Mouse (Mus musculus) midbrain, embryonic 16.5 days (tissue): ENCODE data around the gene Prkd1. TPM values are rescaled to one million over a fixed set of nuclear protein-coding genes. Genes with fewer than 3 reads are reported as not detected.

ENCODE experiments used
- ATAC-seq: fragments of 200-750 bp; cut with Nextera tagmentation; 2 replicates; pipeline ENCODE4 v1.8.0; 2017; ENCODE audit warnings: moderate TSS enrichment
- H3K27ac ChIP-seq: fragments of 300-500 bp; sonication (generic); 2 replicates; pipeline ENCODE4 v1.5.1; 2014; ENCODE audit warnings: mild to moderate bottlenecking, low read length, mixed read lengths
- H3K27me3 ChIP-seq: fragments of 300-500 bp; sonication (generic); 2 replicates; pipeline ENCODE4 v1.6.1; 2014; ENCODE audit warnings: low read depth, low read length, mixed read lengths; ENCODE audit not compliant: control insufficient read depth, insufficient read depth
- H3K36me3 ChIP-seq: fragments of 300-500 bp; sonication (generic); 2 replicates; pipeline ENCODE4 v1.6.1; 2014; ENCODE audit warnings: mild to moderate bottlenecking, low read length, moderate library complexity, mixed read lengths; ENCODE audit not compliant: control insufficient read depth, insufficient read depth
- H3K4me1 ChIP-seq: fragments of 300-500 bp; sonication (generic); 2 replicates; pipeline ENCODE4 v1.6.1; 2014; ENCODE audit warnings: mild to moderate bottlenecking, low read length, mixed read lengths; ENCODE audit not compliant: control insufficient read depth, insufficient read depth
- H3K4me2 ChIP-seq: fragments of 300-500 bp; sonication (generic); 2 replicates; pipeline ENCODE4 v1.6.1; 2014; ENCODE audit warnings: mild to moderate bottlenecking, low read length, mixed read lengths
- H3K4me3 ChIP-seq: fragments of 300-500 bp; sonication (generic); 2 replicates; pipeline ENCODE4 v1.5.1; 2014; ENCODE audit warnings: low read depth, mild to moderate bottlenecking, low read length, moderate library complexity, mixed read lengths
- H3K9ac ChIP-seq: fragments of 300-500 bp; sonication (generic); 2 replicates; pipeline ENCODE4 v1.6.1; 2014; ENCODE audit warnings: low read depth, low read length, mixed read lengths
- H3K9me3 ChIP-seq: fragments of 300-500 bp; sonication (generic); replicated peaks from 2 replicates; pipeline ENCODE4 v1.6.1; 2014; ENCODE audit warnings: mild to moderate bottlenecking, low read length, mixed read lengths; ENCODE audit not compliant: control insufficient read depth, poor library complexity, severe bottlenecking
- WGBS: fragments of 180-500 bp; shearing (Covaris S2); extraction: QIAGEN DNeasy Blood & Tissue Kit; methylation state at CpG from one replicate; pipeline ENCODE4 v1.1.7; 2014; 5-methylcytosine and 5-hydroxymethylcytosine counted together
- polyA plus RNA-seq: library from polyadenylated mRNA; unstranded; fragments of >200 nt; fragmentation: Nextera tagmentation; extraction: Ambion mirVana; gene quantifications from 2 replicates; pipeline ENCODE4 v1.2.1, GENCODE M21; 2015

Gene Prkd1
- polyA plus RNA-seq, 1 experiment from 2014 or later: 2.1 TPM

DNA sequence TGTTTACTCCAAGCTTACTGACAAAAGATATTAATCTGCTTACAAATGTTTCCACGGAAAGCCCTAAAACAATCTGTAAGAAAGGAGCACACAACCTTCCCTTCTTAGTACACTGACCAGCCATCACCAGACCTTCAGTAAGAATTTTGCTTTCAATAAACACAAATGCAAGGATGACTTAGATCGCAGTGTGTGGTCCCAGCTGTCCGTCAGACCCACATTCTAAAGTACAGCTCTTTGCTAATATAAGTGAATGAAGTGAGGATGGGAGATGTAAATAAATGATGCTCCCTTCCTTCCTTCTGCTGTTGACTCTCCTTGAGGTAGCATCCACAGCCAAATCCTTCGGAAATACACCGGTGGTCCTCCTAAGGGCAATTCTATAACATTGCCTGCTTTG lies 108.1 kb downstream of the Prkd1 start:
- H3K9me3 ChIP-seq: no peaks in the 10 kb centered on the region
- no peak overlapping the region for H3K4me2 ChIP-seq
- ATAC-seq: no peak
- H3K27ac ChIP-seq: no peak overlapping the region
- no peak overlapping the region for H3K9ac ChIP-seq
- 84% methylated on average over 5 of the region's 5 CpGs for WGBS
- H3K4me1 ChIP-seq: 0 out of 2 replicates have a peak, but pooled peaks cover 2% of the 10 kb centered on the region
- H3K36me3 ChIP-seq: no peaks in the 10 kb centered on the region
- H3K4me3 ChIP-seq: no peak overlapping the region
- H3K27me3 ChIP-seq: no peaks in the 10 kb centered on the region

GRCm38 (mm10) chr12:50538296-50538965 lies 110.5 kb downstream of the Prkd1 start:
- no peak overlapping the region for H3K4me2 ChIP-seq
- peak; percentile 51; the same call in 1 of the 2 replicates for ATAC-seq
- H3K9ac ChIP-seq: no peak overlapping the region
- H3K27ac ChIP-seq: no peak overlapping the region
- no peaks in the 10 kb centered on the region for H3K27me3 ChIP-seq
- no peaks in the 10 kb centered on the region for H3K4me1 ChIP-seq
- no peak overlapping the region for H3K4me3 ChIP-seq
- WGBS: 70% methylated on average over 3 of the region's 3 CpGs
- H3K9me3 ChIP-seq: no peaks in the 10 kb centered on the region
- H3K36me3 ChIP-seq: no peaks in the 10 kb centered on the region

DNA sequence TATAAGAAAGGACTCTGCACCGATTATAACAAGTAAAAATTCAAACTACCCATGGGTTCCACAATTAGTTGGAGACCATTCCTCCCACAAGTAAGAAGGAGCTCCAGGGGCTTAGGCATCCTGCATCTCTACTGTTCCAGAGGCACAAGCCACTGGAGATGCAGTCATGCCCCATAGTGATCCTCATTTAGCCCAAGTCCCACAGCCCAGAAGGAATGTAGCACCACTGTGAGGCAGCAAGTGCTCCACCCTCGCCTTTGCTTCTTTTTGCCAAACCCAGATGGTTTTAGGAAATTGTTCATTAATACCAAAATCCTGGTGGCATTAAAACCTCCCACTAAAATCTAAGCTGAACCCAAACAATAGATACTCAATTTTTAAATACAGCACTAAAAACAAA lies 111.1 kb downstream of the Prkd1 start:
- no peak overlapping the region for H3K4me3 ChIP-seq
- 79% methylated on average over 2 of the region's 2 CpGs for WGBS
- no peak overlapping the region for H3K27ac ChIP-seq
- no peaks in the 10 kb centered on the region for H3K4me1 ChIP-seq
- H3K4me2 ChIP-seq: no peak overlapping the region
- no peaks in the 10 kb centered on the region for H3K27me3 ChIP-seq
- no peak overlapping the region for H3K9ac ChIP-seq
- no peaks in the 10 kb centered on the region for H3K36me3 ChIP-seq
- no peaks in the 10 kb centered on the region for H3K9me3 ChIP-seq
- no peak for ATAC-seq

- Histone ChIP-seq H3K36me3 (no peaks in the 10 kb centered on the region), H3K27me3 (no peaks in the 10 kb centered on the region), H3K4me1 (no peaks in the 10 kb centered on the region), H3K9ac (no peak overlapping the region), H3K4me3 (no peak overlapping the region), H3K9me3 (no peaks in the 10 kb centered on the region), H3K4me2 (no peak overlapping the region), H3K27ac (no peak overlapping the region)
- no peak for ATAC-seq
- 61% methylated on average over 1 of the region's 1 CpGs for WGBS
Observed at GRCm38 (mm10) chr12:50537006-50537405, 111.9 kb downstream of the Prkd1 start.

GRCm38 (mm10) chr12:50528633-50529032 lies 120.3 kb downstream of the Prkd1 start:
- no peaks in the 10 kb centered on the region for H3K4me1 ChIP-seq
- WGBS: 82% methylated on average over 1 of the region's 1 CpGs
- no peaks in the 10 kb centered on the region for H3K9me3 ChIP-seq
- H3K4me2 ChIP-seq: no peak overlapping the region
- H3K9ac ChIP-seq: no peak overlapping the region
- ATAC-seq: no peak
- H3K36me3 ChIP-seq: no peaks in the 10 kb centered on the region
- H3K4me3 ChIP-seq: no peak overlapping the region
- no peak overlapping the region for H3K27ac ChIP-seq
- H3K27me3 ChIP-seq: no peaks in the 10 kb centered on the region

DNA sequence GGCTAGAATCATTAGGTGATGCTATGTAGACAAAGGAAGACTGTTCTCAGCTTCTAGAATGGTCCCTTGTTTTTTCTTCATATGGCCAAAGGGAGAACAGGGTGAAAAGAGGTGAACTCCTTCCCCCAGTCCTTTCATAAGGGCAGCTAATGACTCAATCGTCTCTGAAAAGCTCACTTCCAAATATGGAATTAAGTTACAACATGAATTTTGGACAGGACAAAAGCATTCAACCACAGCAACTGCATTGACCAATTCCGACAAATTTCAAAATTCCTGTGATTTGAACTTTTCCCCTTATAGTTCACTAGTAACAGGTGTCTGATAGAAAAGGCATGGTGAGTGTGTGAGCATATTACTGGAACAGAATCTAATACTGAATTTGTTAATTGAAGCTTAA lies 124.8 kb downstream of the Prkd1 start:
- no peak overlapping the region for H3K4me2 ChIP-seq
- H3K9me3 ChIP-seq: no peaks in the 10 kb centered on the region
- H3K27ac ChIP-seq: no peak overlapping the region
- ATAC-seq: no peak
- no peaks in the 10 kb centered on the region for H3K27me3 ChIP-seq
- no peaks in the 10 kb centered on the region for H3K4me1 ChIP-seq
- 82% methylated on average over 2 of the region's 2 CpGs for WGBS
- no peak overlapping the region for H3K4me3 ChIP-seq
- H3K36me3 ChIP-seq: no peaks in the 10 kb centered on the region
- H3K9ac ChIP-seq: no peak overlapping the region

DNA sequence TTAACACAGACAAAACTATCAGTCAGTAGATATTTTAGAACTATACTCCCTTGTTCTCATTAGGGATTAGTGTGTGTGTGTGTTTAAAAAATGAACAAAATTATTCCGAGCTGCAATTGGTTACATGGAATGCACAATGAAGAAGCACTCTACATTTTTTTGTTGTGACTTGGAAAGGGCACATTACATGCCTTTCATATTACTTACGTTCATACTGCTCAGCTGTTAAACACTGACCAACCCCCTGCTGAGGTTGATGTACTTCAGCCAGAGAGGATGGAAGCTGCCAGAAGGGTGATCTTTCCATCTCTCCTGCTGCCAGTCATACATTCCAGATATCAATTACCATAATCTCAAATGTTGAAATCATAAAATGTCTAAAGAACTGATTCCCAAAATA lies 134.4 kb downstream of the Prkd1 start:
- no peak overlapping the region for H3K27ac ChIP-seq
- no peaks in the 10 kb centered on the region for H3K9me3 ChIP-seq
- WGBS: 61% methylated on average over 2 of the region's 2 CpGs
- no peak for ATAC-seq
- no peaks in the 10 kb centered on the region for H3K27me3 ChIP-seq
- H3K4me1 ChIP-seq: no peaks in the 10 kb centered on the region
- no peak overlapping the region for H3K4me2 ChIP-seq
- H3K4me3 ChIP-seq: no peak overlapping the region
- no peaks in the 10 kb centered on the region for H3K36me3 ChIP-seq
- H3K9ac ChIP-seq: no peak overlapping the region

GRCm38 (mm10) chr12:50511486-50512225 lies 137.2 kb downstream of the Prkd1 start:
- 82% methylated on average over 4 of the region's 4 CpGs for WGBS
- Histone ChIP-seq H3K9me3 (no peaks in the 10 kb centered on the region), H3K4me1 (no peaks in the 10 kb centered on the region), H3K9ac (no peak overlapping the region), H3K27ac (no peak overlapping the region), H3K36me3 (no peaks in the 10 kb centered on the region), H3K4me2 (no peak overlapping the region), H3K27me3 (no peaks in the 10 kb centered on the region), H3K4me3 (no peak overlapping the region)
- ATAC-seq: no peak

DNA sequence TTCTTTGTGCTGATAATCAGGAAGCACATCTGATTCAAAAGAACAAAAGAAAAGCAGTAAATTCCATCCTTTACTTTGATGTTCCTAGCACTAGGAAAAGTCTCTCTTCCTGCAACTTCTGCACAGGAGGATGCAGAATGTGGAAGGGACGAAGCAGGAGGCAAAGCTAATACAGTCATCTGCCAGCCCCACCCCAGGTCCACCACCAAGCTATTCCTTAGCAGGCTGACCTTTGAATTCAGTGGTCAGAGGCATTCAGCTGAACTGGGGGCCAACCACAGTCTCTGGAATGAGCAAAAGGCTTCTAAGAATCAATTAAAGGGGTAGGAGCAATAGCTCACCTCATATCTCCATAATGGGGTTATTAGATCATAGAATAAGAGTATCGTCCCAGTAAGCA lies 140.1 kb downstream of the Prkd1 start:
- no peaks in the 10 kb centered on the region for H3K36me3 ChIP-seq
- ATAC-seq: no peak
- no peaks in the 10 kb centered on the region for H3K9me3 ChIP-seq
- 63% methylated on average over 2 of the region's 2 CpGs for WGBS
- H3K27me3 ChIP-seq: no peaks in the 10 kb centered on the region
- no peak overlapping the region for H3K27ac ChIP-seq
- no peak overlapping the region for H3K9ac ChIP-seq
- H3K4me3 ChIP-seq: no peak overlapping the region
- H3K4me1 ChIP-seq: no peaks in the 10 kb centered on the region
- no peak overlapping the region for H3K4me2 ChIP-seq
